Mouse (Mus musculus): ENCODE measurements around the gene Paqr7. TPM values are rescaled to one million over a fixed set of nuclear protein-coding genes. Genes with fewer than 3 reads are reported as not detected.
"Not testable (repeated sequence)": the region's sequence is repeated elsewhere in the genome, so short reads cannot be mapped to it uniquely, and the experiment has no call there.

Gene Paqr7
- polyA plus RNA-seq, 1 experiment: 48.2 TPM

GRCm38 (mm10) chr4:134473764-134474163 lies 22.7 kb upstream of the Paqr7 start:
- DNase-seq (ENCODE audit: low read depth): no peak

- DNase-seq (ENCODE audit: low read depth): no peak
Observed at GRCm38 (mm10) chr4:134474240-134474639, 22.3 kb upstream of the Paqr7 start.

- DNase-seq (ENCODE audit: low read depth): no peak
Observed at GRCm38 (mm10) chr4:134476899-134477298, 19.6 kb upstream of the Paqr7 start.

DNA sequence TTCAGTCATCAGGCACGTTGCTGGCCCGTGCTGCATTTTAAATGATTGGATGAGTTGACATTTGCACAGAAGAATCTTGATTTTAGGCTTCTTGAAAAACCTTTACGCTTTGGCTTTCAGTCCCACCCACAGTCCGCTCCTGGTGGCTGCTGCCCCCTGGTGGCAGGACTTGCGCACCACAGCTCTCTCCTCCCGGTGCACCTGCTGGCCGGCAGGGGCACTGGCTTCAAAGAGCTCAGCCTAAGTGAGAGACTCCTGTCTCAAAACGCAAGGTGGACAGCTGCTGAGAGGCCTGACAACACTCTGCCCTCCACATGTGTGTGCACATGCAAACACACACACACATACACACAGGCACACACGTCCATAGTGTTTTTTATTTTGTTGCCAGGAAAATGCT lies 18.5 kb upstream of the Paqr7 start:
- DNase-seq (ENCODE audit: low read depth): no peak

- no peak for DNase-seq (ENCODE audit: low read depth)
Observed at GRCm38 (mm10) chr4:134479839-134480238, 16.7 kb upstream of the Paqr7 start.

GRCm38 (mm10) chr4:134480864-134481263 lies 15.6 kb upstream of the Paqr7 start:
- DNase-seq (ENCODE audit: low read depth): no peak

DNA sequence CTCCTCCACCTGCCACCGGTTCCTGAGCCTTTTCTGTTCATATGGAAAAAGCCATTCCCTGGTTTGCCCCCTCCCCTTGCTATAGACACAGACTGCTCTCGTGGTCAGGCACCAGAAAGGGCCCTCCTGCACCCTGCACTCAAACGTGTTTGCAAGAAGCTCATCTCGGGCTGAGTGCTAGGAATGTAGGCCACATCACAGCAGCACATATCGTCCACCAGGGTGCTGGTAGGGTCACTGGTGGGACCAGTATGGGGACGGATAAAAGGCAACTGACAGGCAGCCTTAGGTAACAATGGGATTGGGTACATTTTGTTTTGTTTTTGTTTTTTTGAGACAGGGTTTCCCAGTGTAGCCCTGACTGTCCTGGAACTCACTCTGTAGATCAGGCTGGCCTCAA lies 15.2 kb upstream of the Paqr7 start:
- DNase-seq (ENCODE audit: low read depth): no peak

DNA sequence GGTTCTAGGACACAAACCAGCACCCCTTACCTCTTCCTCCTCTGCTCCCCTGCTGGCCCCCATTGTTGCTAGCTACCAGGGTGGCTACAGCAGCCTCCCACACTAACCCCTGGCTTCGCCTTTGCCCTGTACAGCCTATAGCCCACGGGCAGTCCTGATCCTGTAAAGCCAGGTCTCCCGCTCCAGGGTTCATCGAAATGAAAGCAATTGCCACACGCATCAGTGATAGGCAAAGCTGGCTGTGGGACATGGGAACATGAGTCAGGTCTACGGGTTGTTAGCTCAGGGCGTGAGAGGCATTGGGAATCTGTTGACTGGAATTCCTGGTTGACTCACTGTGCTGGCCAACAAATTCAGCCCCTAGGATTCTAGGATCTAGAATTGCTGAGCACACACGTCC lies 14.1 kb upstream of the Paqr7 start:
- DNase-seq (ENCODE audit: low read depth): no peak

DNA sequence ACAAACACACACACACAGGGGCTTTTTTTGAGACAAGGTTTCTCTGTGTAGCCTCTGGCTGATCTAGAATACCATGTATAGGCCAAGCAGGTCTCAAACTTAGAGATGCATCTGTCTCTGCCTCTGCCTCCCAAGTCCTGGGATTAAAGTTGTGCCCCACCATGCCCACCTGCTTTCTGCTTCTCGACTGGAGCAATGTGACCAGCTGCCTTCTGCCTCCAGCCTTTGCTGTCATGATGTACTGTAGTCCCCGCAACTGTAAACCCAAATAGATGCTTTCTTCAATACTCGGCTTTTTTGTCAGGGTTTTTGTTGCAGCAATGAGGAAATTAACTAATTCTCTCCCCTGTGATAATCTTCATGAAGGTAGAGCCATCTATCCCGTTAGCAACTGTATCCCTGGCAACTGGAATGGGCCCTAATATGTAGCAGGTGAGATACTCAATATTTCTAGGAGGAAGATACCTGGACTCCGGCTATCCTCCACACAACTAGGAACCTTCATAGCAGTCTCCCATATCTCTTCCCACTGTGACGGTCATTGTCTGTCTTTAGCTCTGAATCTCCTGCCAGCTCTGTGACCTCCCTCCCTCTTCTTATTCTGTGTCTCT lies 13.3 kb upstream of the Paqr7 start:
- no peak for DNase-seq (ENCODE audit: low read depth)

GRCm38 (mm10) chr4:134483696-134484095 lies 12.8 kb upstream of the Paqr7 start:
- no peak for DNase-seq (ENCODE audit: low read depth)

GRCm38 (mm10) chr4:134484231-134484630 lies 12.3 kb upstream of the Paqr7 start:
- DNase-seq (ENCODE audit: low read depth): no peak

- DNase-seq (ENCODE audit: low read depth): no peak
Observed at GRCm38 (mm10) chr4:134485151-134485900, 11.2 kb upstream of the Paqr7 start.

GRCm38 (mm10) chr4:134488211-134488610 lies 8.3 kb upstream of the Paqr7 start:
- no peak for DNase-seq (ENCODE audit: low read depth)

DNA sequence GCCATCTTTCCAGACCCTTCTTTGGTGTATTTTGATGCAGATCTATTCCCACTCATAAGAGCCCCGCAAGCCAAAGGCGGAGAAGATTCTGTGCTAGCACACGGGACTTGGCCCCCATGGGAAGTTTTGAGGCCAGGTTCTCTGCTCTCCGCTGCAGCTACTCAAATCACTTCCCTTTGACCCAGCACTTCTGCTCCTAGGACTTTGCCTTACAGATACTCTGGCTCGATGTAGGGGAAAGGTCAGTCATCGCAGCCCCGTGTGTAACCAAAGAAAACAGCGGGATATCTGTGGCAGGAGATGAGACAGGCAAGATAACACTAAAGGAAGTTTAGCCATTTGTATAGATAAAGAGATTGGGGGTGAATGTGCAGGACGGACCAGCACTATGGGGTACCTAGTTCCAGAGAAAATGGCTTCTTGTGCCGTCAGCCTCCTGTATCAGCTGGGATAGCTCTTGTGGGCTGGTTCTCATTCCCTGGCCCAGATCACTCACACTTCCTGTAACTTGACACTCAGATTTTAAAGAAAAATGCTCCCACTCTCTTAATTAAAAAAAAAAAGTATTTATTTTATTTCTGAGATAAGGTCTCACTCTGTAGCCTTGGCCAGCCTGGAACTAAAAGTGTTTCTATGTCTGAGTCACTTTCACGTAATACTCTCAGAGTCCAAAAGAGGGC lies 6.4 kb upstream of the Paqr7 start:
- DNase-seq (ENCODE audit: low read depth): no peak

DNA sequence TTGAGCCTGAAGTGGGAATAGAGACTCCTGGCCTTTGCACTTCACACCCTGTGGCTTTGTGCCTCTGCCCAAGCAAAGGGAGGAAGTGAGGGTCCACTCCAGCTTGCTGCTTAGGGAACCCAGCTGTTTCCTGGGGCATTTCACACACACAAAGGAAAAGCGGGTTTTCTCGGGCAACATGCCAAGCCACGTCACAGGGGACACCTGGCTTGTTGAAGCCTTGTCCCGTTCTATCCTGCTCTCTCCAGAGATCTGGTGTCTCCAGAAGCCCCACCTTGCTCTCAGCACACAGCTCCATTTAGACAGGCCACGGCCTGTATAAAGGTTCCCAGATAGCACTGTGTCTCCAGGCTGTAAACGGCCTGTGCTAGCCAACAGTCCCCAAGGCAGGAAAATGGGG lies 4.8 kb upstream of the Paqr7 start:
- DNase-seq (ENCODE audit: low read depth): no peak

DNA sequence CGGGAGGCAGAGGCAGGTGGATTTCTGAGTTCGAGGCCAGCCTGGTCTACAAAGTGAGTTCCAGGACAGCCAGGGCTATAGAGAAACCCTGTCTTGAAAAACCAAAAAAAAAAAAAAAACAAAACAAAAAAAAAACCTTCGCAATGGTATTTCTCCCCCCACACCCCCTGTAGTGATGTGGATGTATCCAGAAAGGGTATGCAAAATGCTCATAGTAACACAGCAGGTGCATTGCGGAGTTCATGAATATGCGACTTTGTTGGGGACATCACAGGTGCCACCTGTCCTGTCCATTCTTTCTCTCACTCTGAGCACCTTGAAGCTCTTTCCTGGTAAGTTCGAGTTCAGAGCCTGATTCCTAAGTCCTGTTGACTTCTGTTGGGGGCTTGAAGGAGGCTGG lies 2.3 kb upstream of the Paqr7 start:
- not testable (repeated sequence) for DNase-seq (ENCODE audit: low read depth)

DNA sequence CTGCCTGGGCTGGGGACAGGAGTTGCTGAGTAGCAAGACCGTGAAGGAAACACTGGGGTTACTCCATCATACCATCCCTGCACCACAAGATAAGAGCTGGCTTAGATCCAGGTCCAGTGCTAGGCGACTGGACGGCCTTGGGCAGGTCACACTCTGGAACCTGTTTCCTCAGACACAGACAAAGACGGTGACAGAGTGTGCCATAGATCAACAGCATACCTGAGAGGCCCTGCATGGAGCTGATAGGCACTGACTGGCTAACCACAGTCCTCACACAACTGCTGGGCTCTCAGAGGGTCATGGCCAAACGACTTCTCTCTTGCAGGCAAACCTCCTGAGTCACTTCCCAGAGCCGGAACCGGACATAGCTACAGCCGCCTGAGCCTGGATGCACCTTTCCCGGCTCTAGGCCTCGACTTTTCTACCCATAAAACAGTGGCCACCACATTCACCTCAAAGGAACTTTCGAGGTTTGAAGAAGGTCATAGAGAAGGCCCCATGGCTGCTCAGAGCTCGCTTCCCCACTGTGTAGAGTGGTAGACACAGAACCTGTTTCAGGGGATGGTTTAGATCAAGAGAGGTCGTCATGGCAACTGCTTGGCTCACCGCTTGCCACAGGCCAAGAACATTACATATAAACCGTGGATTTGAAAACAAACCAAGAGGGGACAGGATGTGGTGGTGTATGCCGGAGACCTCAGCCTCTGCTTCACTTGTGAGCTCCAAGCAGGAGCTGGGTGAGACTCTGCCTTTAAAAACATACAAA lies 1.5 kb upstream of the Paqr7 start:
- no peak for DNase-seq (ENCODE audit: low read depth)

DNA sequence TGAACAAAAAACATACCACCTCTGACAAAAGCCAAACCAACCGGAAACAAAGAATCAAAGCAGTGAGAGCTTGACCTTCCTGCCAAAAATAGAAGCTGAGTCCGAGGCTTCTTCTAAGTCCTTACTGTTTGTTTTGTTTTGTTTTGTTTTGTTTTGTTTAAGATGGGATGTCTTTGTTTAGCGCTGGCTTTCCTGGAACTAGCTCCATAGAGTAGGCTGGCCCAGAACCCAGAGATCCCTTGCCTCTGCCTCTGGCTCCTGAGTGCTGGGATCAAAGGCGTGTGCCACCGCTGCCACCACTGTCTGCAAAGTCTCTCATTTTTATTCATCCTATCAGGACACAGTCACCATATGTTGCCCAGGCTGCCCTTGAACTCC lies 962 bp upstream of the Paqr7 start:
- DNase-seq (ENCODE audit: low read depth): no peak

- no peak for DNase-seq (ENCODE audit: low read depth)
Observed at GRCm38 (mm10) chr4:134497223-134497622, 726 bp downstream of the Paqr7 start.

DNA sequence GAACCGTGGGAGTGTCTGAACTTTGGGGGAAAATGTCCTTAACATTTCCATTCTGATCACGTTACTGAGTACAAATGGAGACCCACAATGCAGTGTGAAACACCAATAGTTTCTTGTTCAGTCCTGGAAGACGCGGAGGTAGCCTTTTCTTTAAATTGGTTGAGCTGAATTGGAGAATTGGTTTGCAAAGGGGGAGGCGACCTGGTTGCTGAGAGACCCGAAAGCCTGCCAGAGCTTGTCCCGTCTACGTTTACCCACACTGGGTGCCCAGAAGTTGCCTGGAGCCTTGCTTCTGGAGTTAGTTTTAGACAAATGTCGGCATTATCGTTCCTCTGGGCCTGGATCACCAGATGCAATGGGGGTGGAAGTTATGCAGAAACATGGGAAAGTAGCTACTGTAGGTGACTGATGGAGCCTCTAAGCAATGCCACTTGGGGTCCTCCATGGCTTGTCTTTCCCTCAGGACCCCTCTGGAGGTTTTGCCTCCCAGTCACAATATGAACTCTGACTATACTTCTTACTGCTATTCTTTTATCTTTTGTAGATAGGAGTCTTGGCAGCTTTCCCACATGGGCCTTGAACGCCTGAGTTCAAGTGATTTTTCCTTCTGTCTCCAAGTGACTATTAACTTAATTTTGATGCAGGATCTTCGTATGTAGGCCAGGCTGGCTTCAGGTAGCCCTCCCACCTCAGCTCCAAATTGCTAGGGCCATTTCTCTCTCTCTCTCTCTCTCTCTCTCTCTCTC lies 1.7 kb downstream of the Paqr7 start:
- no peak for DNase-seq (ENCODE audit: low read depth)

DNA sequence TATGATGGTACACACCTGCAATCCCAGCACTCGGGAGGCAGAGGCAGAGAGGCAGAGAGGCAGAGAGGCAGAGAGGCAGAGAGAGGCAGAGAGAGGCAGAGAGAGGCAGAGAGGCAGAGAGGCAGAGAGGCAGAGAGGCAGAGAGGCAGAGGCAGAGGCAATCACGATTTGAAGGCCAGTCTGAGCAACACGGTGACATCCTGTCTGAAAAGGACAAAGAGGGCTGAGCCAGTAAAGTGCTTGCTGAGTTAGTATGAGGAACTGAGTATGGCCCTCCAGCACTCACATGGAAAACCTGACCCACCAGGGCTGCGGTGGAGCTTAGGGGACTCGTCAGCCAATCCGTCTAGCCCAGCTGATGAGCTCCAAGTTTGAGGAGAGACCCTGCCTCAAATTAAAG lies 2.5 kb downstream of the Paqr7 start:
- DNase-seq (ENCODE audit: low read depth): not testable (repeated sequence)

- no peak for DNase-seq (ENCODE audit: low read depth)
Observed at GRCm38 (mm10) chr4:134501095-134501494, 4.6 kb downstream of the Paqr7 start.
